Mouse (Mus musculus) intestine, embryonic 16.5 days (tissue): ENCODE data around the gene Fibp. TPM values are rescaled to one million over a fixed set of nuclear protein-coding genes. Genes with fewer than 3 reads are reported as not detected.

ENCODE experiments used
- ATAC-seq: fragments of 200-750 bp; cut with Nextera tagmentation; 2 replicates; pipeline ENCODE4 v1.8.0; 2017; ENCODE audit warnings: moderate TSS enrichment, moderate library complexity
- H3K27ac ChIP-seq: fragments of 300-500 bp; sonication (generic); 2 replicates; pipeline ENCODE4 v1.5.1; 2014; ENCODE audit warnings: mild to moderate bottlenecking, low read length
- H3K27me3 ChIP-seq: fragments of 300-500 bp; sonication (generic); replicated peaks from 2 replicates; pipeline ENCODE4 v1.6.1; 2014; ENCODE audit warnings: low read length, control low read depth, mixed read lengths; ENCODE audit not compliant: control insufficient read depth, insufficient read depth
- H3K36me3 ChIP-seq: fragments of 300-500 bp; sonication (generic); 2 replicates; pipeline ENCODE4 v1.6.1; 2014; ENCODE audit warnings: low read length, control low read depth; ENCODE audit not compliant: control insufficient read depth, insufficient read depth
- H3K4me1 ChIP-seq: fragments of 300-500 bp; sonication (generic); 2 replicates; pipeline ENCODE4 v1.6.1; 2014; ENCODE audit warnings: low read length, control low read depth, mixed read lengths; ENCODE audit not compliant: control insufficient read depth, insufficient read depth
- H3K4me2 ChIP-seq: fragments of 300-500 bp; sonication (generic); 2 replicates; pipeline ENCODE4 v1.6.1; 2014; ENCODE audit warnings: low read depth, low read length, control low read depth
- H3K4me3 ChIP-seq: fragments of 300-500 bp; sonication (generic); 2 replicates; pipeline ENCODE4 v1.5.1; 2014; ENCODE audit warnings: mild to moderate bottlenecking, low read length
- H3K9ac ChIP-seq: fragments of 300-500 bp; sonication (generic); 2 replicates; pipeline ENCODE4 v1.6.1; 2014; ENCODE audit warnings: low read depth, low read length
- H3K9me3 ChIP-seq: fragments of 300-500 bp; sonication (generic); 2 replicates; pipeline ENCODE4 v1.6.1; 2016; ENCODE audit warnings: low read length, control low read depth; ENCODE audit not compliant: control insufficient read depth
- WGBS: fragments of 180-500 bp; shearing (Covaris S2); extraction: QIAGEN DNeasy Blood & Tissue Kit; methylation state at CpG from one replicate; pipeline ENCODE4 v1.1.7; 2014; 5-methylcytosine and 5-hydroxymethylcytosine counted together
- polyA plus RNA-seq: library from polyadenylated mRNA; unstranded; fragments of >200 nt; fragmentation: Nextera tagmentation; extraction: Ambion mirVana; gene quantifications from 2 replicates; pipeline ENCODE4 v1.2.1, GENCODE M21; 2015

The Fibp gene
- polyA plus RNA-seq, result 102 and 106 TPM in 2 replicates

- ATAC-seq, result peak; percentile 69
- H3K4me2 ChIP-seq, result peak within 1 kb of the TSS; percentile 94
- peak within 1 kb of the TSS; percentile 74 for H3K4me3 ChIP-seq
- peak within 1 kb of the TSS; percentile 74 for H3K9ac ChIP-seq
- peak within 1 kb of the TSS; percentile 59 for H3K27ac ChIP-seq
- under 1% methylated on average over 32 of the region's 32 CpGs for WGBS
- peaks cover 7% of the 10 kb centered on the region for H3K36me3 ChIP-seq
- H3K4me1 ChIP-seq, result peaks cover 22% of the 10 kb centered on the region
- H3K27me3 ChIP-seq, result no peaks in the 10 kb centered on the region
- no peaks in the 10 kb centered on the region for H3K9me3 ChIP-seq
Measured at GRCm38 (mm10) chr19:5460465-5460911, at the start of gene Fibp. Gene Fibp, plus strand, starts transcription at chr19:5460615.

GRCm38 (mm10) chr19:5410641-5411040 is 49.8 kb upstream of the Fibp start:
- no peak overlapping the region for H3K9ac ChIP-seq
- H3K4me2 ChIP-seq, result no peak overlapping the region
- H3K36me3 ChIP-seq, result no peaks in the 10 kb centered on the region
- 84% methylated on average over 5 of the region's 5 CpGs for WGBS
- no peaks in the 10 kb centered on the region for H3K9me3 ChIP-seq
- peaks cover 3% of the 10 kb centered on the region; the same call in 1 of the 2 replicates for H3K4me1 ChIP-seq
- ATAC-seq, result no peak
- no peaks in the 10 kb centered on the region for H3K27me3 ChIP-seq
- no peak overlapping the region for H3K27ac ChIP-seq
- H3K4me3 ChIP-seq, result no peak overlapping the region

GRCm38 (mm10) chr19:5411961-5412360 is 48.5 kb upstream of the Fibp start:
- no peaks in the 10 kb centered on the region for H3K36me3 ChIP-seq
- H3K4me3 ChIP-seq, result no peak overlapping the region
- no peak overlapping the region for H3K4me2 ChIP-seq
- H3K27ac ChIP-seq, result no peak overlapping the region
- H3K27me3 ChIP-seq, result no peaks in the 10 kb centered on the region
- peaks cover 3% of the 10 kb centered on the region; the same call in 1 of the 2 replicates for H3K4me1 ChIP-seq
- no peak for ATAC-seq
- WGBS, result 60% methylated on average over 5 of the region's 5 CpGs
- H3K9ac ChIP-seq, result no peak overlapping the region
- H3K9me3 ChIP-seq, result no peaks in the 10 kb centered on the region

GRCm38 (mm10) chr19:5413840-5414239 is 46.6 kb upstream of the Fibp start:
- no peaks in the 10 kb centered on the region for H3K36me3 ChIP-seq
- no peak for ATAC-seq

GRCm38 (mm10) chr19:5414534-5414957 is 45.9 kb upstream of the Fibp start:
- Histone ChIP-seq H3K9ac (no peak overlapping the region), H3K27ac (no peak overlapping the region), H3K36me3 (no peaks in the 10 kb centered on the region), H3K27me3 (no peaks in the 10 kb centered on the region), H3K4me2 (no peak overlapping the region), H3K4me3 (no peak overlapping the region), H3K4me1 (no peaks in the 10 kb centered on the region), H3K9me3 (no peaks in the 10 kb centered on the region)
- 70% methylated on average over 2 of the region's 2 CpGs for WGBS
- ATAC-seq, result no peak

More at GRCm38 (mm10) chr19:5413840-5414239, 46.6 kb upstream of the Fibp start:
- WGBS, result 75% methylated on average over 4 of the region's 4 CpGs
- H3K4me3 ChIP-seq, result no peak overlapping the region
- H3K9ac ChIP-seq, result no peak overlapping the region
- H3K4me1 ChIP-seq, result no peaks in the 10 kb centered on the region
- no peak overlapping the region for H3K27ac ChIP-seq
- no peaks in the 10 kb centered on the region for H3K27me3 ChIP-seq
- H3K4me2 ChIP-seq, result no peak overlapping the region
- H3K9me3 ChIP-seq, result no peaks in the 10 kb centered on the region

- Histone ChIP-seq H3K4me1 (peaks cover 11% of the 10 kb centered on the region), H3K36me3 (no peaks in the 10 kb centered on the region), H3K4me2 (no peak overlapping the region), H3K4me3 (no peak overlapping the region), H3K27ac (no peak overlapping the region), H3K9me3 (no peaks in the 10 kb centered on the region), H3K9ac (no peak overlapping the region), H3K27me3 (no peaks in the 10 kb centered on the region)
- ATAC-seq, result no peak
- WGBS, result 90% methylated on average over 8 of the region's 8 CpGs
Measured at GRCm38 (mm10) chr19:5418750-5419466, 41.5 kb upstream of the Fibp start.

- H3K36me3 ChIP-seq, result no peaks in the 10 kb centered on the region
- no peak overlapping the region for H3K9ac ChIP-seq
- no peak for ATAC-seq
- no peak overlapping the region for H3K27ac ChIP-seq
- H3K4me1 ChIP-seq, result peaks cover 12% of the 10 kb centered on the region
- WGBS, result 86% methylated on average over 9 of the region's 9 CpGs
- no peaks in the 10 kb centered on the region for H3K9me3 ChIP-seq
- no peak overlapping the region for H3K4me2 ChIP-seq
- no peak overlapping the region for H3K4me3 ChIP-seq
- no peaks in the 10 kb centered on the region for H3K27me3 ChIP-seq
Measured at GRCm38 (mm10) chr19:5419630-5420029, 40.8 kb upstream of the Fibp start.

- H3K27ac ChIP-seq, result no peak overlapping the region
- no peaks in the 10 kb centered on the region for H3K36me3 ChIP-seq
- no peak for ATAC-seq
- H3K9me3 ChIP-seq, result no peaks in the 10 kb centered on the region
- H3K4me1 ChIP-seq, result peaks cover 12% of the 10 kb centered on the region
- H3K27me3 ChIP-seq, result no peaks in the 10 kb centered on the region
- no peak overlapping the region for H3K9ac ChIP-seq
- H3K4me2 ChIP-seq, result no peak overlapping the region
- 91% methylated on average over 6 of the region's 6 CpGs for WGBS
- no peak overlapping the region for H3K4me3 ChIP-seq
Measured at GRCm38 (mm10) chr19:5420579-5420978, 39.8 kb upstream of the Fibp start.

GRCm38 (mm10) chr19:5421784-5422183 is 38.6 kb upstream of the Fibp start:
- H3K4me2 ChIP-seq, result no peak overlapping the region
- 0 out of 2 replicates have a peak, but pooled peaks cover 5% of the 10 kb centered on the region for H3K36me3 ChIP-seq
- no peak overlapping the region for H3K27ac ChIP-seq
- H3K9me3 ChIP-seq, result no peaks in the 10 kb centered on the region
- H3K27me3 ChIP-seq, result no peaks in the 10 kb centered on the region
- WGBS, result 83% methylated on average over 5 of the region's 5 CpGs
- H3K4me3 ChIP-seq, result no peak overlapping the region
- ATAC-seq, result no peak
- H3K4me1 ChIP-seq, result peaks cover 21% of the 10 kb centered on the region
- no peak overlapping the region for H3K9ac ChIP-seq
